Mouse (Mus musculus): ENCODE measurements at regions not wholly inside any gene's neighbourhood (a gene's known extent, or its start where the extent isn't known, plus 50 kb on each side); places are given as distances from the start of the nearest gene placed in this dataset.

- no peak for DNase-seq (ENCODE audit: extremely low spot score)
Measured at GRCm38 (mm10) chr10:43749496-43750110, 151.9 kb downstream of the Qrsl1 start.

- DNase-seq (ENCODE audit: extremely low spot score): no peak
Measured at GRCm38 (mm10) chr10:43750401-43750800, 151.1 kb downstream of the Qrsl1 start.

GRCm38 (mm10) chr10:43750854-43751253 lies 150.7 kb downstream of the Qrsl1 start:
- no peak for DNase-seq (ENCODE audit: extremely low spot score)

GRCm38 (mm10) chr10:43751881-43752675 lies 149.5 kb downstream of the Qrsl1 start:
- no peak for DNase-seq (ENCODE audit: extremely low spot score)

GRCm38 (mm10) chr10:43756881-43757565 lies 144.5 kb downstream of the Qrsl1 start:
- DNase-seq (ENCODE audit: extremely low spot score): no peak

GRCm38 (mm10) chr10:43758124-43759025 lies 143.2 kb downstream of the Qrsl1 start:
- no peak for DNase-seq (ENCODE audit: extremely low spot score)

- no peak for DNase-seq (ENCODE audit: extremely low spot score)
Measured at GRCm38 (mm10) chr10:43759186-43759905, 142.2 kb downstream of the Qrsl1 start.

- no peak for DNase-seq (ENCODE audit: extremely low spot score)
Measured at GRCm38 (mm10) chr10:43759906-43760281, 141.7 kb downstream of the Qrsl1 start.

GRCm38 (mm10) chr10:43761979-43762570 lies 139.5 kb downstream of the Qrsl1 start:
- no peak for DNase-seq (ENCODE audit: extremely low spot score)

GRCm38 (mm10) chr10:43764581-43764980 lies 137.0 kb downstream of the Qrsl1 start:
- DNase-seq (ENCODE audit: extremely low spot score): no peak

GRCm38 (mm10) chr10:43765275-43765674 lies 136.3 kb downstream of the Qrsl1 start:
- no peak for DNase-seq (ENCODE audit: extremely low spot score)

- DNase-seq (ENCODE audit: extremely low spot score): no peak
Measured at GRCm38 (mm10) chr10:43765829-43766486, 135.6 kb downstream of the Qrsl1 start.

GRCm38 (mm10) chr10:43767961-43768726 lies 133.4 kb downstream of the Qrsl1 start:
- no peak for DNase-seq (ENCODE audit: extremely low spot score)

GRCm38 (mm10) chr10:43769026-43769425 lies 132.5 kb downstream of the Qrsl1 start:
- DNase-seq (ENCODE audit: extremely low spot score): no peak

- DNase-seq (ENCODE audit: extremely low spot score): no peak
Measured at GRCm38 (mm10) chr10:43775807-43776206, 125.7 kb downstream of the Qrsl1 start.

GRCm38 (mm10) chr10:43777612-43778600 lies 123.6 kb downstream of the Qrsl1 start:
- DNase-seq (ENCODE audit: extremely low spot score): no peak

- DNase-seq (ENCODE audit: extremely low spot score): no peak
Measured at GRCm38 (mm10) chr10:43780571-43780970, 121.0 kb downstream of the Qrsl1 start.

- no peak for DNase-seq (ENCODE audit: extremely low spot score)
Measured at GRCm38 (mm10) chr10:43783304-43783703, 118.2 kb downstream of the Qrsl1 start.

All from embryo, embryonic 9.5 days (tissue).